Mouse (Mus musculus) testis, adult 2 months (tissue): Measurements from ENCODE around the gene Cmip.

Experiments used
- CTCF ChIP-seq: fragments of 200-500 bp; IDR thresholded peaks from 2 replicates; pipeline ENCODE4 v1.5.1; 2012; ENCODE audit warnings: low read depth, mild to moderate bottlenecking, inconsistent platforms, low read length, moderate library complexity; ENCODE audit not compliant: control insufficient read depth, insufficient read depth, insufficient replicate concordance
- POLR2A ChIP-seq: fragments of 200-500 bp; IDR thresholded peaks from 2 replicates; pipeline ENCODE4 v1.6.1; 2012; ENCODE audit warnings: low read depth, mild to moderate bottlenecking, inconsistent platforms, low read length, moderate library complexity; ENCODE audit not compliant: control insufficient read depth

GRCm38 (mm10) chr8:117501323-117501722 lies 244.5 kb downstream of the Cmip start:
- no peak for TF ChIP-seq CTCF
- TF ChIP-seq POLR2A = no peak
